Mouse (Mus musculus) B cell, adult 2 months (primary cell): ENCODE data around the gene Erbb2.

Experiments used
- DNase-seq, 2 experiments: peaks; one replicate each; pipeline ENCODE4 v3.0.0; 2022

The Erbb2 gene

GRCm38 (mm10) chr11:98386596-98386995 lies 25.7 kb upstream of the Erbb2 start:
- no peak for DNase-seq

DNA sequence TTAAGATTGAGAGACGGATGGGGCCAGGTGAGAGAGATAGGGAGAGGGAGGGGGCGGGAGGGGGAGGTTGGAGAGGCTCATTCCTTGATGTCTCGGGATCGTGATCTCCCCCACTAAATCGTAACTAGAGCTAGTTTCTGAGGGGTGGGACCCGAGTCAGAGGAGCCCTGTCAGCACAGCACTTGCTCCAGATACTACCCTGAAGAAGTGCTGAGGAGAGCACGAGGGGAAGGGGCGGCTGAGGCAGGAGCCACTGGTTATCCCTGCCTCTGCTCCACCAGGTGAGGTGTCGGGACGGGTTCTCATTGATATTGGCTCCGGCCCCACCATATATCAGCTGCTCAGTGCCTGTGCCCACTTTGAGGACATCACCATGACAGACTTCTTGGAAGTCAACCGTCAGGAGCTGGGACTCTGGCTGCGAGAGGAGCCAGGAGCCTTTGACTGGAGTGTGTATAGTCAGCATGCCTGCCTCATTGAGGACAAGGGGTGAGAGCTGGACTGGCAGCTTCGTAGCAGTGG lies 25.2 kb upstream of the Erbb2 start:
- DNase-seq = no peak

- no peak for DNase-seq
Observed at GRCm38 (mm10) chr11:98388282-98388681, 24.0 kb upstream of the Erbb2 start.

DNA sequence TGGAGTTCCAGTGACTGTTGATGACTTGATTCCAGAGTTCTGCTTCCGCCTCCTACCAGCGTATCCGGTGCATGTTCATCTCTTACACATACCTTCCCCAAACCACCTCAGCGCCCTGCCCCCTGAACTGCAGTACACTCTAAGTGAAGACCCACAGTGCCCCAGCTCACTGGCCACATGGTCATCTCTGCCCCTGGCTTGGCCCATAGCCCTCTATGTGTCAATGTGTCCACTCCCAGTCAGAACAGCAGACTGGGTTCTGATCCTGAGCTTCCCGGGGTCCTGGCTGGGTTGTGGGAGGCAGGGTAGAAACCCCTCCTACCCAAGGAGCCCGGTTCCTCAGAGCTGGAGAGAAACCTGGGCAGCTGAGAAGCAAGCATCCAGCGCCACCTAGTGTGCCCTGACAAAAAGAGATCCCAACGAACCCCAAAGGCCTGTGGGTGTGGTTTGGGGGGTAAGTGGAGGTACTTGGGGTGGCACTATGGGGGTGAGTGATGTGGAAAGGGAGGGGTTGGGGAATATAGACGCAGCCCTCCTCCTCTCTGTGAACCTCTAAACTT lies 23.0 kb upstream of the Erbb2 start:
- peak; percentile 54 to 56 for DNase-seq

DNA sequence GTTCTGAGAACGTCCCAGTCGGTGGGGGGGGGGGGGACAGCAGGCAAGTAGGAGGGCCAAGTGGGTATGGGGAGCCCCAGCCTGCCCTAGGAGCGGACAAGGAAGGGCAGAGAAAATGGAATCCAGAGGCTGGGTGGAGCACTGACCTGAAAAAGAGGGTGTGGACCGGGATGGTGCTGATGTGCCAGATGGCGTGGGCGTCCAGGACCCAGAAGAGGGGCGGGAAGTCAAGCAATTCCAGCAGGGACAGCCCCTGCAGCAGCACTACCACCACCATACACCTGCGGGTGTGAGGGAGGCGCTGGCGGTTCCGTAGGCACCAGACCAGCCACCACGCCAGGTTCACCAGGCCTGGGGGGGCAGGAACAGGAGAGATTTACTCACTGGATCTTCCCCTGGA lies 22.1 kb upstream of the Erbb2 start:
- no peak for DNase-seq

- DNase-seq = no peak
Observed at GRCm38 (mm10) chr11:98392034-98392433, 20.2 kb upstream of the Erbb2 start.

DNA sequence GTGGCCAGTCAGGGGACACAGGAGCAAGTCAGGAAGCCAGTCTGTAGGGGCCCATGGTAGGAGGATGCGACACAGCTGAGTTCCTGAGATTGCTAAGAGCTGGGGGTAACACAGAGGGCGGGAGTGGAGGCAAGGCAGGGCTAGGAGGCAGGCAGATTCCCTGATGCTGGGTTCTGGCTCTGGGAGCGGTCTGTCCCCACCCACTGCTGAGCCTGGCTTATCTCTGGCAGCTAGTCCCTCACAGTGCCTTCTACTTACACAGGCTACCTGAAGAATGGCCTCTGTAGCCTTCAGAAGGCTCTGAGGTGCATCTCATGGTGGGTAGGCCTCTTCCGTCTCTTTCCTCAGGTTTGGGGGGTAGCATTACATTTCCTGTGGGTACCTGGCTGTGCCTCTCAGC lies 19.6 kb upstream of the Erbb2 start:
- no peak for DNase-seq

- no peak for DNase-seq
Observed at GRCm38 (mm10) chr11:98393317-98393716, 19.0 kb upstream of the Erbb2 start.

- no peak for DNase-seq
Observed at GRCm38 (mm10) chr11:98394301-98394700, 18.0 kb upstream of the Erbb2 start.

DNA sequence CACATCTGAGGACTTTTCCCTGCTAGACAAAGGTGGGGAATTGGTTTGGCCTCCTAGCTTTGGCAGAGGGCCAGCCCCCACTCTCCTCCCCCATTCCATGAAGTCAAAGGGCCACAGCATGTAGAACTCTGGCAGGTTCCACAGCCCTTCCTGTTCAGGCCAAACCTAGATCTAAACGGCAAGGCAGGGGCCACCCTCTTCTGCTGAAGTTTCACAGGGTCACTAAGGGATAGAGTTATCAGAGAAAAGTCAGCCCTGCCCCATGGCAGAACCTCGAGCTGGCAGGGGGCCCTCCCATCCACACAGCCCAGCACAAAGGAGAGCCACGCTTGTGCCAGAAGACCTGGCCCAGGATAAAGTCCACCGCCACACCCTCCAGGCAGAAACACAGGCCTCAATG lies 17.2 kb upstream of the Erbb2 start:
- DNase-seq = no peak

- DNase-seq = no peak
Observed at GRCm38 (mm10) chr11:98397946-98398345, 14.3 kb upstream of the Erbb2 start.

GRCm38 (mm10) chr11:98400161-98400726 lies 12.0 kb upstream of the Erbb2 start, which contains the start of gene Pgap3:
Gene Pgap3 (minus strand): TSS chr11:98400490.
- DNase-seq = peak; percentile 92 to 93

- DNase-seq = peak in 1 of 2 experiments; percentile 27
Observed at GRCm38 (mm10) chr11:98400816-98401215, 11.5 kb upstream of the Erbb2 start.

GRCm38 (mm10) chr11:98406621-98407020 lies 5.6 kb upstream of the Erbb2 start:
- DNase-seq = no peak

GRCm38 (mm10) chr11:98408872-98409271 lies 3.4 kb upstream of the Erbb2 start:
- DNase-seq = no peak

DNA sequence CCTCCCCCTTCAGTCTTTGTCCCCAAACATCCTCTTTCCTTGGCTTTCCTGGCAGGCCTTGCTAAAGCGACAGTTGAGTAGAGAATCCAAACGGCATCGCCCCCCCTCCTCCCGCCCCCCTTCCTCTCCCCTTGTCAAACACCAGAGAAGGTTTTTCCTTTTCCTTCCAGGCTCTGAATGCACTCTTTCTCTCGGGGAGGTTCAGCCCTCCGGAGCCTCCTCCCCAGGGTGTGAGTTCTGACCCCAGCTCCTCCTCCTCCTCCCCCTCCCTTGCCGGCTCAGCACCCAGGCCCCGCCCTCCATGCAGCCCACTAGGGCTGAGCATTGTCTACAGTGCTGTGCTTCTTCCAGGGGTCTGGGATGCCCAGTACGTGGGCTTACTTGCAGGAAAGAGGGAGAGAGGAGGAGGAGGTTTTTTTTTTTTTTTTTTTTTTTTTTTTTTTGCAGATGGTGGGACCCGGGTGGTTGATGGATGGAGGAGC lies 2.9 kb upstream of the Erbb2 start:
- DNase-seq = no peak

DNA sequence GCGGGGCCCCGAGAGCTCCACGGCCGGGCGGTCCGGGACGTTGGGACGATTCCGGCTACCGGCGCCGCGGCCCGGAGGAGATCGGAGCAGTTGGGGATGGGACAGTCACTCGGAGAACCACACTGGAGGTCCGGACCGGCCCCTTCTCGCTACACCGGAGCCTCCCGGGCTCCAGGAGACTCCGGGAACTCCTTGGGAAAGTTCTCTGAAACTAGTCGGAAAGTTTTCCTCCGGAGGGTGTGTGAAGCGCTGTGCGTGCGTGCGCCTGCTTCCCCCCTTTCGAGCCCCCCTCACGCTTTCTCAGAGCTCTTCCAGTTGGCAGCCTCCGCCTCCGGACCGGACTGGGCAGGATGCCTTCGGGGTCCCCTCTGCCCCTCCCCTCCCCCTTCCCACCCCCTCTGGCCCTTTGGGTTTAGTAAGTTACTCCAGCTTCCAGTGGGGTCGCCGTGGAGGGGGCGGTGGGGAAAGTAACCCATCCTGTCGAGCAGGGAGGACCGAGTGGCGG lies 579 bp downstream of the Erbb2 start:
- DNase-seq = peak; percentile 16 to 20

GRCm38 (mm10) chr11:98413731-98414130 lies 1.5 kb downstream of the Erbb2 start:
- DNase-seq = no peak

- DNase-seq = peak in 1 of 2 experiments; percentile 7
Observed at GRCm38 (mm10) chr11:98414162-98414561, 1.9 kb downstream of the Erbb2 start.

DNA sequence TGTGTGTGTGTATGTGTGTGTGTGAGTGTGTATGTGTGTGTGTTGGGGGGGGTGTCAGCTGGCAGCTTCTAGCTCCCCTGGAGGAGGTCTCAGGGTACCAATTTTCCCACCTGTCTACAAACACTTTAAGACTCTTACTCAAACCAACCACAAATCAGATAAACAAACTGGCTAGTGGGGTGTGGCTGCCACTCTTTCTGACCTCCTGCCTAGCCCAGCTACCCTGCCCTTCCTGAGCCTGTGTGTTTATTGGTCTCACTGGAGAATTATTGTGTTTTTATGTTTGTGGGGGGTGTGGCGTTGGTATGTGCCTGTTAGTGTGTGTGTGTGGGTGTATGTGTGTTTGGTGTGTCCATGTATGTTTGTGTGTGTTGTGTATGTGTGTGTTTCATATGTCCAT lies 4.8 kb downstream of the Erbb2 start:
- no peak for DNase-seq

DNA sequence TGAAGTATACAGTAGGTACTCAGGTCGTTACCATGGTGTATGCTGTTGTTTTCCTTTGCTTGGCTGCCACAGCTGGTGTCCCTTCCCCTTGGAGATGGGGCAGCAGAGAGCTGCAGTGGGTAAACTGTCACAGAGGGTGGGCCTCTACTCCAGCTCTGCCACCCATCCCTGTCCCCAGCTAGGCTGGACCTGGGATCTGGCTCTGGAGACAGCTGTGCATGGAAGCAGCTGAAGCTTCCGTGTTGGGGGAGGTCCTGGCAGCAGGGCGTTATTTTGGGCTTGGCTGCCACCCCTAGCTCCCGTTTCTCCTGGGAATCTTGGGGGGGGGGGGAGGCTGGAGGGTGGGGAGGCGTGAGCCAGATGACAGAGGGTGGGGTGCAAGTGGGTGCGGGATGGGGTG lies 6.0 kb downstream of the Erbb2 start:
- no peak for DNase-seq

DNA sequence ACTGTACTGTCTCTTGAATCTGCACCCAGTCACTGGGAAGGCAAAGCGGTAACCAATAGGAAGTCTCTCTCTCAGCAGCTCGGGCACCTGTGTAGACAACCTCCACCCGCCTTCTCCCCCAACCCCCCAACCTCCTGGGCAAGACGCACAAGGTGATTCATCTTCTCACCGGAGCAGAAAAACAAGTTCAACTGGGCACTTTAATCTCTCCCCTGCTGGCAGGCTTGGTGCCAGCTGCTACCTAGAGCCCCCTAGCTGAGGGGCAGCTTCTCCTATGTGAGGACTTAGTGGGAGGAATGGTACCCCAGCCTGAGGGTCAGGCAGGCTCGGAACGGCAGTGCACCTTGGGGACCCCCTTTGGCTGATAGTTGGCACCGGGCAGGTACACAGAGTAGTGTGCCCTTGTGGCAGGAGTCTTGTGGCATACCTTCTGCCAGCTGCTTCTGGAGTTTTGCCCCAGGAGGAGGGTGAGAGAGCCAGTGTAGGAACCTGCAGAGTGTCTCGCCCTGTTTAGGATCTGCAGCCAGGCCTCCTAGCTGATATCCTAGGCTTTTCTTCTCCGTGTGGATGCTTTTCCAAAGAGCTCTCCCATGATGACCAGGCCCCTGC lies 6.8 kb downstream of the Erbb2 start:
- no peak for DNase-seq

DNA sequence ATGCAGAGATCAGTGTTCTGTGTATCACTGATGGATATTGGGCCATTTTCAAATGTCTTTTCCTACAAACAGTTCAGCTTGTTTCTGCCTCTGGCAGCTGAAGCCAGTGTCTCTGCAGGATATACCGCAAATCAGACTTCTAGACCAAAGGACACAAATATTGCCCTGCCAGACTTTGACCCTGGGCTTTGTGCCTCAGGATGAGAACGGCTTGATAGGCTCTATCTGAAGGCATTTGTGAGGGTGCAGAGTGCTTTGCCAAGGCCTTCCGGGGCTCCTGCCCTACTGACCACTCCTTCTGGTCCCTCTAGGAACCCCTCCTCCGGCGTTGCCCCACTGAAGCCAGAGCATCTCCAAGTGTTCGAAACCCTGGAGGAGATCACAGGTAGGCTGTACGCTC lies 14.3 kb downstream of the Erbb2 start:
- no peak for DNase-seq

DNA sequence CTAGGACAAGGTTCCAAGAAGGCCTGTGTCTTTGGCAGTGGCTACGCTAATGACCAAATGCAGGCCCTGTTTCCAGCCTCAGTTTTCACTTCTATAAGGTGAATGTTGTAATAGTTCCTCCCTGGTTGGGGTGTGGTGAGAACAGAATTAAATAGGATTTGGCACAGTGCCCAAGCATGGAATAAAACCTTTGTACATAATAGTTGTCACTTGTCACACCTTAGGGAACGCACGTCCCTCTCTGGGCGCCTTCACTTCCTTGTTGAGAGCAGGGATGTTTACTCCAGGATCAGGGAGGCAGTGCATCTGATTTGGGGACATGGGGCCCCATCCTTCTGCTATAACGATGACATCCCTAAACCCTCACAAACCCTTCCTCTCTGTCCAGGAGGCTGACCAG lies 16.2 kb downstream of the Erbb2 start:
- DNase-seq = no peak
